Mouse (Mus musculus): ENCODE results near the gene Sowaha.

- TF ChIP-seq POLR2A (IDR thresholded peaks at IDR 0.05; ENCODE audit: insufficient read depth, low read length) (no peak), CTCF (IDR thresholded peaks at IDR 0.05; ENCODE audit: low read depth, low read length) (no peak), EP300 (IDR thresholded peaks at IDR 0.05; ENCODE audit: insufficient read depth, low read depth, low read length) (no peak)
These were observed 15.3 kb upstream of the Sowaha start for GRCm38 (mm10) chr11:53495417-53495816.
